Mouse (Mus musculus): ENCODE results near the gene Nmur1. TPM values are rescaled to one million over a fixed set of nuclear protein-coding genes. Genes with fewer than 3 reads are reported as not detected.
"Not testable (repeated sequence)": the region's sequence is repeated elsewhere in the genome, so short reads cannot be mapped to it uniquely, and the experiment has no call there.

Gene Nmur1
- polyA plus RNA-seq, 1 experiment = 2.9 TPM

DNA sequence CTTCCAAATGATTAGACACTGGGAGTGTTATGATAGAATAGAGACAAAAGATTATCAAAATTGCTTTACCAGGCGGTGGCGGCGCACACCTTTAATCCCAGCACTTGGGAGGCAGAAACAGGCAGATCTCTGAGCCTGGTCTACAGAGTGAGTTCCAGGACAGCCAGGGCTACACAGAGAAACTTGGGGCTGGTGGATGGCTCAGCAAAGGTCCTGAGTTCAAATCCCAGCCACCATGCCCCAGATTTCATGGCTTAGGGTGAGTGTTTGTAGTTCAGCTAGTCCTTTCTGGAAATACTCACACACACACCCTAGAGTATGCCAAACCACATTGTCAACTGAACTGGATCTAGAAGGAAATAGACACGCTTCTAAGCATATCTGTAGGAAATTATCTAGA, 81.0 kb downstream of the Nmur1 start:
- H3K4me1 ChIP-seq (ENCODE audit: control insufficient read depth, insufficient read depth, low read length) = no peaks in the 10 kb centered on the region
- 83% methylated on average over 4 of the region's 4 CpGs for WGBS
- H3K4me3 ChIP-seq (replicated peaks; ENCODE audit: extremely low read depth, low read depth, low read length) = no peak overlapping the region
- no peak for DNase-seq
- TF ChIP-seq CTCF (IDR thresholded peaks at IDR 0.05; ENCODE audit: insufficient read depth, low read length) (no peak), POLR2A (IDR thresholded peaks at IDR 0.05; ENCODE audit: borderline replicate concordance, extremely low read depth, low read depth, low read length) (no peak)

DNA sequence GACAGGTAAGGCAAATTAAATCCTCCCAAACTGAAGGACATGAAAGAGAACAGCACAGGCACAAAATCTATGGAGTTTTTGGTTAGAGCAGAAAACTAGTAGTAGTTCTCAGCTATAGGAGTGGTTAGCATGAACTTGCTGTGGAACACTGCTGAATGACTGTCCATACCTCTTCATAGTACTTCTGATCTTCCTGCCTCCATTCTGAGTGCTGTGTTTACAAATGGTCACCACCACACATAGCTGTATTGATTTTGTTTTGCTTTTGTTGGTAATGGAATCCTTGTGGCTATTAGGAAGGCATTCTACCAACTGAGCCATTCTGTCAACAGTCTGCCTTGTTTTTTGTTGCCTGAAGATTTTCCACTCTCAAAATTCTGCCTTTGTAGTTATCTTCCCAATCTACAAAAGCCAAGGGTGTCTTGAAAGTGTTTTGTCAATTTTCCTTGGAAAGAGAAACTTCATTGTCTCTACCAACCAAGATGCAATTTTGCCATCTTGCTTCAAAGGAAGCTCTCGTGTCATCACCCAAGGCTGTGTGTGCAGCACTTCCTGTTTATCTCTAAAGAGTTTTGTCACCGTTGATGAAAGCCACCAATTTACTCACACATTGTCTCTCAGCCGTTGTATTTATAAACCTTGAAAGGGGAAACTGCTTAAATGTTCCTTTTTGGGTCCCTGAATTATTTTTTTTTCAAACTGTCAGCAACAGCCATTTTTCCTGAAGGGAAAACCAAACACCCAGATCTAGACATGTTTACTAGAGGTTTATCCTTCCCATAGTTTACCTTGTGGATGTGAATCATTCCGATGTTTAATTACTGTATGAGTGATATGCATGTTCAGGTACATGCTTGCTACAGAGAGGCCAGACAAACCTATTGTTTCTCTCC, 81.8 kb downstream of the Nmur1 start:
- Histone ChIP-seq H3K4me1 (ENCODE audit: control insufficient read depth, insufficient read depth, low read length) (no peaks in the 10 kb centered on the region), H3K4me3 (replicated peaks; ENCODE audit: extremely low read depth, low read depth, low read length) (no peak overlapping the region)
- DNase-seq = no peak
- WGBS = 26% methylated on average over 4 of the region's 4 CpGs
- no peak for TF ChIP-seq POLR2A (IDR thresholded peaks at IDR 0.05; ENCODE audit: borderline replicate concordance, extremely low read depth, low read depth, low read length)
- no peak for TF ChIP-seq CTCF (IDR thresholded peaks at IDR 0.05; ENCODE audit: insufficient read depth, low read length)

DNA sequence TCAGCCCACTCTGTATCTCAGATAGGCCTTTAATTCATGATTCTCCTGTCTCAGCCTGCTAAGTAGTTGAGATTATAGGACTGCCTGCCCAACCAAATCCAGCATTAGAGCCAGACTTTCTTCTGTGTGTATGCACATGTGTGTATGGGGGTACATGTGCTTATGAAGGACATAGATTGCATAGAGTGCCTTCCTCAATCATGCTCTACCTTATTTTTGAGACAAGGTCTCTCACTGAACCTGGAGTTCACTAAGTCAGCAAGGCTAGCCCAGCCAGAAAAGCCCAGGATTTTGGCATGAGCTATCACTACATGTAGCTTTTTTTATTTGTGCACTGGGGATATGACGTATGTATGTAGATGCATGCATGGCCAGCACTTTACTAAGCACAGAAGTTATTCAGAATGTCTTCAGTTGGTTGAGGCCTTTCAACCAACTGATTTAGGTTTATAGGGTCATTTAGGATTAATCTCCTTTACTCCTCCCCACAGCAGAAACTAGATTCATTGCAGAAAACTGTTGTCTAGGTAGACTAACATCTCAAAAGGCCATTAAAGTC, 82.9 kb downstream of the Nmur1 start:
- WGBS = 97% methylated on average over 1 of the region's 1 CpGs
- Histone ChIP-seq H3K4me1 (ENCODE audit: control insufficient read depth, insufficient read depth, low read length) (no peaks in the 10 kb centered on the region), H3K4me3 (replicated peaks; ENCODE audit: extremely low read depth, low read depth, low read length) (no peak overlapping the region)
- DNase-seq = no peak
- TF ChIP-seq CTCF (IDR thresholded peaks at IDR 0.05; ENCODE audit: insufficient read depth, low read length) (no peak), POLR2A (IDR thresholded peaks at IDR 0.05; ENCODE audit: borderline replicate concordance, extremely low read depth, low read depth, low read length) (no peak)

GRCm38 (mm10) chr1:86342371-86342770, 83.7 kb downstream of the Nmur1 start:
- TF ChIP-seq POLR2A (IDR thresholded peaks at IDR 0.05; ENCODE audit: borderline replicate concordance, extremely low read depth, low read depth, low read length) (no peak), CTCF (IDR thresholded peaks at IDR 0.05; ENCODE audit: insufficient read depth, low read length) (no peak)
- no peak for DNase-seq
- 88% methylated on average over 2 of the region's 2 CpGs for WGBS
- no peaks in the 10 kb centered on the region for H3K4me1 ChIP-seq (ENCODE audit: control insufficient read depth, insufficient read depth, low read length)
- no peak overlapping the region for H3K4me3 ChIP-seq (replicated peaks; ENCODE audit: extremely low read depth, low read depth, low read length)

GRCm38 (mm10) chr1:86341096-86341495, 84.9 kb downstream of the Nmur1 start:
- not testable (repeated sequence) for DNase-seq; H3K4me1 ChIP-seq (ENCODE audit: control insufficient read depth, insufficient read depth, low read length); H3K4me3 ChIP-seq (replicated peaks; ENCODE audit: extremely low read depth, low read depth, low read length)
- WGBS = 77% methylated on average over 2 of the region's 2 CpGs

DNA sequence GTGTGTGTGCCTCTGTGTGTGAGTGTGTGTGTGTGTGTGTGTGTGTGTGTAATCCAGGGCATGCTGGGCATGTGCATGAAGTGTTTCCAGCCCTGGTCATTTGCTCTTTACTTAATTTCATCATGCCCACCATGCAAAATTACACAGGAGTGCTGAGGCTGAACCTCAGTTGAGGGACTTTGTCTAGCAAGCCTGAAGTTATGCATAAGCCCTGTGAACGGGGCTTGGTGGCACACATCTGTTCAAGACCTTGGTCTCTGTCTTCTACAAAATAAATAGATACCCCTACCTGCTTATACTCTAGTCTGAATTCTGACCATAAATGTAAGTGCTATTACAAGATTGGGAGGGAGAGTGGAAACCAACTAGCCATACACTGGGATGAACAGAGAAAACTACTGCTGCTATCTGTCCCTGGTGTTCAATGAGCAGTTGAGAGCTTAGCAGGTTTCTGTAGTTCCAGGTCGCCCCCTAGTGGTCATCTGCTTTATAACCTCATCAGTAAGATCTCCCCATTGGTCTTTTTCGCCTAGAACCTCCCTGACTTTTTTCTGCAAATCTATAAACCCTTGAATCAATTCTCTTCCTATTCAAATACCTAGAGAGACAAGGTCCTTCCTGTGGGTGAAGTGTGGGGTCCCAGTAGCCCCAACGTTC, 86.7 kb downstream of the Nmur1 start:
- peak; percentile 63 for DNase-seq
- WGBS = 28% methylated on average over 4 of the region's 4 CpGs
- Histone ChIP-seq H3K4me3 (replicated peaks; ENCODE audit: extremely low read depth, low read depth, low read length) (no peak overlapping the region), H3K4me1 (ENCODE audit: control insufficient read depth, insufficient read depth, low read length) (no peaks in the 10 kb centered on the region)
- peak; percentile 66 for TF ChIP-seq CTCF (IDR thresholded peaks at IDR 0.05; ENCODE audit: insufficient read depth, low read length)
- TF ChIP-seq POLR2A (IDR thresholded peaks at IDR 0.05; ENCODE audit: borderline replicate concordance, extremely low read depth, low read depth, low read length) = no peak

- Histone ChIP-seq H3K4me1 (ENCODE audit: control insufficient read depth, insufficient read depth, low read length) (no peaks in the 10 kb centered on the region), H3K4me3 (replicated peaks; ENCODE audit: extremely low read depth, low read depth, low read length) (no peak overlapping the region)
- WGBS = 27% methylated on average over 2 of the region's 2 CpGs
- no peak for DNase-seq
- TF ChIP-seq CTCF (IDR thresholded peaks at IDR 0.05; ENCODE audit: insufficient read depth, low read length) (no peak), POLR2A (IDR thresholded peaks at IDR 0.05; ENCODE audit: borderline replicate concordance, extremely low read depth, low read depth, low read length) (no peak)
These were observed 89.7 kb downstream of the Nmur1 start for GRCm38 (mm10) chr1:86336330-86336729.

Other genes with a start within 250 kb of the Nmur1 start
- 13.7 and 16.4 TPM in 2 replicates for gene B3gnt7, start 123.4 kb downstream of the Nmur1 start, polyA plus RNA-seq (2012; rRNA removed)
- gene Ncl, start 66.8 kb downstream of the Nmur1 start, polyA plus RNA-seq (2012; rRNA removed) = 6.1 and 8.1 TPM in 2 replicates
- 0.11 and 0.12 TPM in 2 replicates for gene Tex44, start 101 bp upstream of the Nmur1 start, polyA plus RNA-seq (2012; rRNA removed)
- 751 and 980 TPM in 2 replicates for gene Ptma, start 100.5 kb upstream of the Nmur1 start, polyA plus RNA-seq (2012; rRNA removed)
- gene Pde6d, start 156.4 kb upstream of the Nmur1 start, polyA plus RNA-seq (2012; rRNA removed) = 15.8 and 20.8 TPM in 2 replicates
- 23.2 and 30.2 TPM in 2 replicates for gene Cops7b, start 156.7 kb upstream of the Nmur1 start, polyA plus RNA-seq (2012; rRNA removed)
- gene Nppc, start 244.3 kb upstream of the Nmur1 start, polyA plus RNA-seq (2012; rRNA removed) = 0.11 and 0.19 TPM in 2 replicates